Mouse (Mus musculus) neural tube, embryonic 11.5 days (tissue): ENCODE results near the gene Tmeff2. TPM values are rescaled to one million over a fixed set of nuclear protein-coding genes. Genes with fewer than 3 reads are reported as not detected.

ENCODE experiments used
- ATAC-seq: fragments of 200-750 bp; cut with Nextera tagmentation; 2 replicates; pipeline ENCODE4 v1.8.0; 2017; ENCODE audit warnings: moderate number of reproducible peaks, mild to moderate bottlenecking, moderate TSS enrichment, moderate library complexity; ENCODE audit not compliant: insufficient read depth, low FRiP score, low TSS enrichment
- DNase-seq: peaks from one replicate; pipeline ENCODE4 v3.0.0-alpha.2; 2015; ENCODE audit warnings: low spot score
- H3K27ac ChIP-seq: fragments of 300-500 bp; sonication (generic); 2 replicates; pipeline ENCODE4 v1.5.1; 2014; ENCODE audit warnings: low read depth, mild to moderate bottlenecking, low read length
- H3K27me3 ChIP-seq: fragments of 300-500 bp; sonication (generic); 2 replicates; pipeline ENCODE4 v1.6.1; 2014; ENCODE audit warnings: mild to moderate bottlenecking, low read length, mixed read lengths; ENCODE audit not compliant: control insufficient read depth, insufficient read depth
- H3K36me3 ChIP-seq: fragments of 300-500 bp; sonication (generic); 2 replicates; pipeline ENCODE4 v1.6.1; 2014; ENCODE audit warnings: mild to moderate bottlenecking, low read length, moderate library complexity, mixed read lengths; ENCODE audit not compliant: control insufficient read depth, insufficient read depth
- H3K4me1 ChIP-seq: fragments of 300-500 bp; sonication (generic); 2 replicates; pipeline ENCODE4 v1.6.1; 2014; ENCODE audit warnings: low read length, mixed read lengths; ENCODE audit not compliant: control insufficient read depth, insufficient read depth
- H3K4me2 ChIP-seq: fragments of 300-500 bp; sonication (generic); 2 replicates; pipeline ENCODE4 v1.6.1; 2014; ENCODE audit warnings: low read depth, mild to moderate bottlenecking, moderate library complexity
- H3K4me3 ChIP-seq: fragments of 300-500 bp; sonication (generic); 2 replicates; pipeline ENCODE4 v1.5.1; 2014; ENCODE audit warnings: low read depth, low read length
- H3K9ac ChIP-seq: fragments of 300-500 bp; sonication (generic); 2 replicates; pipeline ENCODE4 v1.6.1; 2014; ENCODE audit warnings: mild to moderate bottlenecking, low read length
- H3K9me3 ChIP-seq: fragments of 300-500 bp; sonication (generic); 2 replicates; pipeline ENCODE4 v1.6.1; 2016; ENCODE audit warnings: low read length; ENCODE audit not compliant: control insufficient read depth
- WGBS: fragments of 180-500 bp; shearing (Covaris S2); extraction: QIAGEN DNeasy Blood & Tissue Kit; methylation state at CpG from one replicate; pipeline ENCODE4 v1.1.7; 2014; 5-methylcytosine and 5-hydroxymethylcytosine counted together
- polyA plus RNA-seq: library from polyadenylated mRNA; unstranded; fragments of >200 nt; fragmentation: Nextera tagmentation; extraction: Ambion mirVana; gene quantifications from 2 replicates; pipeline ENCODE4 v1.2.1, GENCODE M21; 2014

Gene Tmeff2
- polyA plus RNA-seq, 1 experiment from 2014 or later = 32.9 TPM

GRCm38 (mm10) chr1:50928776-50929175, 28.3 kb downstream of the Tmeff2 start:
- ATAC-seq (no peak), DNase-seq (no peak)
- peaks cover 8% of the 10 kb centered on the region for H3K27me3 ChIP-seq

GRCm38 (mm10) chr1:50935076-50935475, 34.6 kb downstream of the Tmeff2 start:
- ATAC-seq (no peak), DNase-seq (no peak)
- no peaks in the 10 kb centered on the region for H3K9me3 ChIP-seq
- no peak overlapping the region for H3K4me2 ChIP-seq
- H3K36me3 ChIP-seq = no peaks in the 10 kb centered on the region
- H3K27me3 ChIP-seq = no peaks in the 10 kb centered on the region
- 82% methylated on average over 2 of the region's 2 CpGs for WGBS
- no peak overlapping the region for H3K4me3 ChIP-seq
- H3K9ac ChIP-seq = no peak overlapping the region
- H3K27ac ChIP-seq = no peak overlapping the region
- H3K4me1 ChIP-seq = no peaks in the 10 kb centered on the region

More at GRCm38 (mm10) chr1:50928776-50929175, 28.3 kb downstream of the Tmeff2 start:
- Histone ChIP-seq H3K4me2 (peak overlapping the region; percentile 95), H3K27ac (no peak overlapping the region), H3K4me3 (peak overlapping the region; percentile 72), H3K9me3 (no peaks in the 10 kb centered on the region), H3K36me3 (no peaks in the 10 kb centered on the region), H3K4me1 (no peaks in the 10 kb centered on the region), H3K9ac (no peak overlapping the region)
- 17% methylated on average over 2 of the region's 3 CpGs for WGBS

DNA sequence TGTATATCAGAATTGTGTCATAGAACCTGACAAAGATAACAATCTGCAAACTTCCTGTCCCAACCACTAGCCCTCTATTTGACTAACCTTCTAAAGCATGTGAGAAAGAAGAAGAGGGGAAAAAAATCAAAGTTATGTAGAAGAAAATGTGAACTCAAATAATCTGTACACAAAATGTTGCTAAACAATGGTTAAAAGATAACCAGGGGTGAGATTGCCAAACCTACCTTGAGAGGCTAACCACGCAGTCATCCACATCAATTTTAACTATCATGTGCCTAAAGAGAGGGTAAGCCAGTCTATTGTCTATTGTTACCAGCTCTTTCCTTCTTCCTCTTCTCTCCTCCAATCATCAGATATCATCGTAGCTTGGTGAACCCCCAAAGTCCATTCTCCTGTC, 35.0 kb downstream of the Tmeff2 start:
- H3K4me2 ChIP-seq = no peak overlapping the region
- H3K9ac ChIP-seq = no peak overlapping the region
- no peak for ATAC-seq
- WGBS = 91% methylated on average over 2 of the region's 2 CpGs
- no peak for DNase-seq
- no peaks in the 10 kb centered on the region for H3K9me3 ChIP-seq
- no peak overlapping the region for H3K27ac ChIP-seq
- H3K4me1 ChIP-seq = no peaks in the 10 kb centered on the region
- H3K4me3 ChIP-seq = no peak overlapping the region
- no peaks in the 10 kb centered on the region for H3K36me3 ChIP-seq
- H3K27me3 ChIP-seq = no peaks in the 10 kb centered on the region

DNA sequence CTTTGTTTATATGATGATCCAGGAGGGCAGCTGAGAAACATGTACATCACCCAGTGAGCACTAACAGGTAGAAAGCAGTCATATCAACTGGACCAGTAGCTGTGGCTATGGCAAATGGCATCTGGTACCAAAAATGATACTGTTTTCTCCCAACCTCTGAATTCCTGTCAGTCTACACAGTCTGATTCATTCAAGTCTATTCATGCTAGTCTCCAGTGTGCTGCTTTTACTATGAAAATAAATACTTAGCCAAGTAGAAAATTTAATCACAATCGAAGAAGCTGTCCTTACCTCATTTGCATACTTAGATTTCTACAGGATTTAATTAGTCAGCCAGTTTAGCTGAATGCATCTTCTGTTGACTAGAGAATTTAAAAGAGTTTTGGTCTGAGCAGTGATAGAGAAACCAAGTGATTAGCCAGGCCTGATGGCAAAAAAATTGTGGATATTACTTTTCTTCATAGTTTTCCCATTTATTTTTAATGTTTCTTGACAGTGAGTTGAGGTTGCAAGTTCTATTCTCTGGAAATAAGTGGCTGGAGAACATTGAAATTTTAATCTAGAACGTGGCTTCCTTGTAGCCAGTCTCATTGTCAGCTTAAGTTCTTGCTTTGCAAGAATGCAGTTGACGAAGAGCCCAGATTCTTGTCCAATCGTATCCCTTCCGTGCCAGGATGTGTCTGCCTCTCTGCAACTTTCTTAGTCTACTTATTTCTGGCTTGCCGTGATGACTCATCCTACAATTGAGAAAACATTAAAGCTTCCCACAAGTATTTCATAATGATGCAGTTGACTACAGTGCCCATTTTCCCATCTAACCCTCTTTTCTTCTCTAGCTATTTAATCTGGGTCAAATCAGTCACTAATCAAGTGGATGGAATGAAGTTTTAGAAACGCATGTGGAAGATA, 39.9 kb downstream of the Tmeff2 start:
- DNase-seq (no peak), ATAC-seq (no peak)
- no peak overlapping the region for H3K4me2 ChIP-seq
- H3K4me1 ChIP-seq = no peaks in the 10 kb centered on the region
- 89% methylated on average over 7 of the region's 7 CpGs for WGBS
- no peaks in the 10 kb centered on the region for H3K27me3 ChIP-seq
- H3K4me3 ChIP-seq = no peak overlapping the region
- H3K9ac ChIP-seq = no peak overlapping the region
- H3K9me3 ChIP-seq = no peaks in the 10 kb centered on the region
- no peak overlapping the region for H3K27ac ChIP-seq
- no peaks in the 10 kb centered on the region for H3K36me3 ChIP-seq

- Histone ChIP-seq H3K4me2 (no peak overlapping the region), H3K4me1 (no peaks in the 10 kb centered on the region), H3K9me3 (no peaks in the 10 kb centered on the region), H3K9ac (no peak overlapping the region), H3K4me3 (no peak overlapping the region), H3K36me3 (no peaks in the 10 kb centered on the region), H3K27ac (no peak overlapping the region), H3K27me3 (no peaks in the 10 kb centered on the region)
- WGBS = 76% methylated on average over 1 of the region's 1 CpGs
- DNase-seq (no peak), ATAC-seq (no peak)
Measured at GRCm38 (mm10) chr1:50948575-50948974, 48.1 kb downstream of the Tmeff2 start.

DNA sequence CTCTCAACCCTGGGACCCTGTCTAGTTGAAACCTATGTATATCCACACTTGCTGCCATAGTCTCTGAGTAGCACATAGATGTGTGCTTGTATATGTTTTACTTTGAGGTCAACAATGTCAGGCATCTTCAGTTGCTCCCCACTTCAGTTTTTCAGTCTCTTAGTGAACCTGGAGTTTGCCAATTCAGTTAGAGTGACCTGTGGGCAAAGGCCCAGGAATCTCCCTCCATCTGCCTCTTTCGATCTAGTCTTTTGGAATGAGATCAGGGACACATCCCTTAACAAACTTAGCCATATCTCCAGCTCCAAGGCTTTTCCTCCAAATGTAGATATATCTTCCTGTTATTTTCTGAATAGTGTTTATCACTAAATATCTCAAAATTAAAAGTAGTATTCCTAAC, 58.4 kb downstream of the Tmeff2 start:
- H3K27me3 ChIP-seq = no peaks in the 10 kb centered on the region
- DNase-seq (no peak), ATAC-seq (no peak)
- no peak overlapping the region for H3K27ac ChIP-seq
- H3K36me3 ChIP-seq = no peaks in the 10 kb centered on the region
- 94% methylated on average over 1 of the region's 1 CpGs for WGBS
- no peak overlapping the region for H3K4me2 ChIP-seq
- no peaks in the 10 kb centered on the region for H3K9me3 ChIP-seq
- H3K9ac ChIP-seq = no peak overlapping the region
- H3K4me3 ChIP-seq = no peak overlapping the region
- H3K4me1 ChIP-seq = peaks cover 3% of the 10 kb centered on the region; the same call in 1 of the 2 replicates

- no peaks in the 10 kb centered on the region for H3K36me3 ChIP-seq
- H3K4me1 ChIP-seq = peaks cover 3% of the 10 kb centered on the region; the same call in 1 of the 2 replicates
- H3K27ac ChIP-seq = no peak overlapping the region
- H3K27me3 ChIP-seq = no peaks in the 10 kb centered on the region
- WGBS = 42% methylated on average over 5 of the region's 5 CpGs
- DNase-seq (peak; percentile 35), ATAC-seq (no peak)
- H3K4me3 ChIP-seq = no peak overlapping the region
- no peaks in the 10 kb centered on the region for H3K9me3 ChIP-seq
- no peak overlapping the region for H3K4me2 ChIP-seq
- H3K9ac ChIP-seq = no peak overlapping the region
Measured at GRCm38 (mm10) chr1:50961954-50962648, 61.7 kb downstream of the Tmeff2 start.

GRCm38 (mm10) chr1:50962649-50963000, 62.2 kb downstream of the Tmeff2 start:
- H3K4me3 ChIP-seq = no peak overlapping the region
- H3K27me3 ChIP-seq = no peaks in the 10 kb centered on the region
- no peaks in the 10 kb centered on the region for H3K9me3 ChIP-seq
- 71% methylated on average over 4 of the region's 4 CpGs for WGBS
- ATAC-seq = no peak
- no peak overlapping the region for H3K27ac ChIP-seq
- no peak overlapping the region for H3K9ac ChIP-seq
- peaks cover 3% of the 10 kb centered on the region; the same call in 1 of the 2 replicates for H3K4me1 ChIP-seq
- no peaks in the 10 kb centered on the region for H3K36me3 ChIP-seq
- DNase-seq = no peak
- H3K4me2 ChIP-seq = no peak overlapping the region
